Mouse (Mus musculus) gastrocnemius, adult 2 months (tissue): ENCODE data around the gene Clec2l. TPM values are rescaled to one million over a fixed set of nuclear protein-coding genes. Genes with fewer than 3 reads are reported as not detected.
A peak's percentile ranks its signal among the peaks of the same experiment; 100 is the strongest.
"Not testable (repeated sequence)": the region's sequence is repeated elsewhere in the genome, so short reads cannot be mapped to it uniquely, and the experiment has no call there.

Experiments
- DNase-seq: peaks from one replicate; pipeline ENCODE4 v3.0.0; 2022
- H3K27ac ChIP-seq: fragments of 200-600 bp; 2 replicates; pipeline ENCODE4 v1.8.1; 2022; ENCODE audit warnings: mild to moderate bottlenecking
- H3K4me3 ChIP-seq: fragments of 200-600 bp; 2 replicates; pipeline ENCODE4 v1.8.1; 2022; ENCODE audit warnings: mild to moderate bottlenecking, moderate library complexity
- CTCF ChIP-seq: fragments of 200-600 bp; IDR thresholded peaks from 2 replicates; pipeline ENCODE4 v1.8.1; 2022; ENCODE audit warnings: antibody characterized with exemption, mild to moderate bottlenecking, moderate library complexity
- intact Hi-C: fragments of 180-260 bp; cut with DNase I; formaldehyde crosslinking; loops from one replicate; pipeline ENCODE4 v1.15.1; 2025
- total RNA-seq, 2 experiments: library from RNA; stranded (reverse); gene quantifications; 2 replicates each; pipeline ENCODE4 v1.2.3; 2021

Clec2l gene
- total RNA-seq, 2 experiments from 2014 or later: 0.22 TPM; not detected in 1

DNA sequence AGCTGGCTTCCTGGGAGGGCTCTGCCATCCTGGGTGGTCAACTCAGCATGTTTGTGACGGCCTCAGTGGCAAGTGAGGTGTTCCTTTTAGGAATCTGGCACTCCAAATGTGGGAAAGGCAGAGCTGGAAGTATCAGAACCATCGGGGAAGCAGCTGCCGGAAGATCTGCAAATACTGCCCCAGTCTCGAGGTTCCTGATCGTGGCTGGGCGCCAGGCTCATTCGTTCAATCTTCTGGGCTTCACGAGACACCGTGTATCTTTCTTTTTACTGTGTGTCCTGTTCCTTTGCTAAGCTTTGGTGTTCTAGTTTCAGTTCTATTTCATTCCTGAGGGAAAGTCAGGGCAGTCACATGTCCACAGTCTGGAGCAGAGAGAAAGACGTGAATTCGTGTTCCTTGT is 22.5 kb upstream of the Clec2l start:
- Histone ChIP-seq H3K4me3 (peak overlapping the region; percentile 51), H3K27ac (peak overlapping the region; percentile 28)
- intact Hi-C loops: no loop called here
- DNase-seq: no peak
- TF ChIP-seq CTCF: no peak

DNA sequence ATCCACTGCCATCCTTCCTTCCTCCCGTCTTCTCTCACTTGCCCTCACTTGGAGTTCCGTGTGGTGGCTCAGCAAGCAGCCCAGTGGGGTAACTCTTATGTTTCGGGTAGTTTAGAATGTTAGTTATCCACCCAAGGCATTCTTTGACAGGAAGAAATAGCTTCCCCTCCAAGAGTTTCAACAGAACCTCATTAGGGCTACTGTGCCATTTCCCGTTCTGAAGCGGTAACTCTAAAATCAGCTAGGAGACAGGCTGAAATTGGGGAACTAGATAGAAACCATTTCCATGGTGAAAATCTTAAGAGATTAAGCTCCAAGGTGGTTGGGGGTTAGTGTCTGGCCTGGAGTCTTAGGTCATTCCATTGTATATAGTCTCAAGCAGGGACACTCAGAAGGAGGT is 21.6 kb upstream of the Clec2l start:
- H3K27ac ChIP-seq: no peak overlapping the region
- DNase-seq: no peak
- H3K4me3 ChIP-seq: no peak overlapping the region; the same call in 1 of the 2 replicates
- intact Hi-C loops: no loop called here
- TF ChIP-seq CTCF: no peak

DNA sequence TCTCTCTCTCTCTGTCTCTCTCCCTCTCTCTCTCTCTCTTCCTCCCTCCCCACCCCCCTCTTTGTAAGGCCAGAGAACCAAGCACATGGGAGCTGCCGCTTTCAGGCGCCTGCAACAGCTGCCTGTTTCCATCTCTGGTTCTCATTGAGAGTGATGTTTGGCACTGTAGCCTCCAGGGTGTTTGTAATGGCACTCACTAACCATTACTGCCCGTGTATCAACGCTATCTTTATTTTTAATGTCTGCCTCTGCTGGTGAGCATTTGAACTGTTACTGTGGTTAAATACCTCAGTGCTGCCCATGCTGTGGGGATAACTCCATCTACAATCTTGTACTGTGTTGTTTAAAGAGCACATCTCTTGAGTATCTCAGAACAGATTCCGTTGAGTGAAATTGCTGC is 21.2 kb upstream of the Clec2l start:
- intact Hi-C loops: no loop called here
- Histone ChIP-seq H3K4me3 (no peak overlapping the region), H3K27ac (no peak overlapping the region)
- no peak for DNase-seq
- no peak for TF ChIP-seq CTCF

DNA sequence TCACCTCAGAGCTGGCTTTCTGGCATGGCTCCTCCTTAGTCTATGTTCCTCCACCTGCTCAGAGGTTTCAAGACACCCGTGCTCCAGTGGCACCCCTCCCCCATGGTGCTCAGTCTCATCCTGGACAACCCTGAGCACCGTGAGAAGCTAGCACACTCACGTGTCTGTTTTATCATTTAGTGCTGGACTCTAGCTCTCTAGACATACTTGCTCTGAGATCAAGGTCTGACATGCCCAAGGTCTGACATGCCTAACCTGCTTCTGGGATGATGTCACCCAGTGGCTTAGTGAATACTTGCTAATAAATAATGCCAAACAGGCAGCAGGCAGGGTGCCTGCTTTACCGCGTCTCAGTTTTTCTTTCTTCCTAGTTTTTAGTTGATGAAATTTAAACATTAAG is 20.3 kb upstream of the Clec2l start:
- no peak overlapping the region for H3K27ac ChIP-seq
- TF ChIP-seq CTCF: no peak
- intact Hi-C loops: no loop called here
- no peak for DNase-seq
- H3K4me3 ChIP-seq: no peak overlapping the region

DNA sequence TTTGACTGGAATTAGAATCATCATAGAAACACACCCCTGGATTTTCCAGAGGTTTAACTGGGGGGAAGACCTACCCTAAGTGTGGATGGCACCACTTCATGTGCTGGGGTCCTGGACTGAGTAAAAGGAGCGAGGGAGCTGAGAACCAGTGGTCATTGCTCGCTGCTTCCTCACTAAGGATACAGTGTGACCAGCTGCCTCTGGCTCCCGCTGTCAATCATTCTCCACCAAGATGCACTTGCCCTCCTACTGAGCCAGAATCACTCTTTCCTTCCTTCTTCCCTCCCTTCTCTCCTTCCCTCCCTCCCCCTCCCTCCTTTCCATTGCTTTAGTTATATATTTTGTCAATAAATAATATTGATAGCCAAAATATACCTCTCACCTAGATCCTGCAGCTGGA is 19.8 kb upstream of the Clec2l start:
- H3K4me3 ChIP-seq: no peak overlapping the region
- no peak for DNase-seq
- intact Hi-C loops: no loop called here
- no peak for TF ChIP-seq CTCF
- H3K27ac ChIP-seq: no peak overlapping the region

DNA sequence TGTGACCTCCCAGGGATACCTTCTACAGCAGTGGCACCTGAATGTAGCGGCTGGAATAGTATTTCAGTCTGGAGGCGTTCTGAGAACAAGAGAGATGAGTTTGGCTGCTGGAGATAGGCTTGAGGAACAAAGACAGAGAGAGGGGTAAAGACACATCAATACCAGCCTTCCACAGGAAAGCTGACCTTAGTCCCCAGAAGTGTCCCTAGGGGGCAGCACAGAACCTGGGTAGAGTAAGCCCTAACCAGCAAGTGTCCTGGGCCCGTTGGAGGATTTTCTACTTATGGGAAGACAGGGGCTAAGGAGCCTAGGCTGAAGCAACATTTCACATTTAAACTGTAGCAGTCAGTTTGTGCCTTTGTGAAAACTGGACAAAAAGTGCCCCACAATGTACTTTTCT is 13.3 kb upstream of the Clec2l start:
- TF ChIP-seq CTCF: peak; percentile 28; the same call in 1 of the 2 replicates
- Histone ChIP-seq H3K27ac (no peak overlapping the region), H3K4me3 (no peak overlapping the region)
- intact Hi-C loops: no loop called here
- DNase-seq: no peak

DNA sequence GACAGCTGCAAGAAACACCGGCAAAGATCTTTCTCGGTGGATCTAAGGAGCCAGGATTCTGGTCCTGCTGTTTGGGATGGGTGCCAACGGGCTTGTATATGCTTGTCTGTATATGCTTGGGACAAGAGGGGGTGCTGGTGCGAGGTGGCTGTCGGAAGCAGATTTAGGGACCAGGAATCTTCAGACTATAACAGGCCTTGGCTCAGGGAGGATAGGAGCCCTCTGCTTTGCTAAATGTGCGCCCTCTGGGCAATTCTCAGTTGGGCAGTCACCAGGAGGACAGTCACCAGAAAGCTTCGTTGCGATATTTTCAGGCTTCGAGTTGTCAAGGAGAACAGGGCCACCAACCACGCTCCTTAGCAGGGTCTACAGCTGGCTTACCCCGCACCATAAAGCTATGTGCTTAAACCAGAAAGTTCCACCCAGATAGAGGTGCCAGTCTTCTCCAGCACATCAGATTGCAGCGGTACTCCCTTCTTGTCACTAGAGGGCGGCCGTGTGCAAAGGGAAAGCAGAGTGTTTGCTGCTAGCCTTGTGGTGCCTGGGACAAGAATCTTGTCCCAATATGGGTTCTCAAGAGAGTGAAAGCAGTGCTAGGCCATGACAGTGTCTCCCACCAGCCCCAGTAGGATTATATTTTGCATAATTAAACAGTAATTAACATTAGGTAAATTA is 12.5 kb upstream of the Clec2l start:
- intact Hi-C loops: loop anchor here (1.0 to 5.0 kb wide), 2 partner anchors 45 to 417 kb away; no protein-coding TSS in a partner anchor
- peak; percentile 74 for DNase-seq
- peak; percentile 97 for TF ChIP-seq CTCF
- H3K4me3 ChIP-seq: no peak overlapping the region
- H3K27ac ChIP-seq: no peak overlapping the region

DNA sequence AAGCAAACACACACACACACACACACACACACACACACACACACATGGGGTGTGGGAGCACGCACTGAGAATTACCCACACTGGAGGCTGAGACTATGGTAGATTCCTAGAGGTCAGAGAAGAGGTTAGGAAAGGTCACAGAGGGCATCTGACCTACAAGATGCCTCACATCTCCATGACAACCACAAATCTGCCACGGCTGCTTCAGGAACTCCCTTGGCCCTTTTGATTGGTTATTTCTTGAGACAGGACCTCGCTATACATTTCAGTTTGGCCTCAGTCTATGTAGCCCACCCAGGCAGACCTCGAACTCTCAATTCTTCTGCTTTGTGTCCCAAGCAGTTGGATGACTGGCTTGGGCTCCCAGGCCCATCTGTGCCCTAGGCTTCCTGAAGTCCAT is 1.2 kb upstream of the Clec2l start:
- no peak for DNase-seq
- H3K4me3 ChIP-seq: no peak overlapping the region
- TF ChIP-seq CTCF: no peak
- H3K27ac ChIP-seq: no peak overlapping the region
- intact Hi-C loops: no loop called here

DNA sequence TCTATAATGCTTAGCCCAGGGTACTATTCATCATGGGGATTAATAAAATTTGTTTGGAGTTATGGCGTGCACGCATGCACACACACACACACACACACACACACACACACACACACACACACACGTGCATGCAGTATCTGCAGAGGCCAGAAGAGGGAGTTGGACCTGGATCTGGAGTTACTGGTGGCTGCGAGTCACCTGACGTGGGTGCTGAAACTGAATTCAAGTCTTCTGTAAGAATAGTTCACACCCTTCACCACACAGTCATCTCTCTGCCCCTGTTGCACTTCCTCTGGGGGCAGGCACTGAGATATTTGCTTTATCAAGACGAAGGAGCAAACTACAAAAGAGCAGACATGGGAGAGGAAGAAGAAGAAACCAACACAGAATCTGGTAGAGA is 6.7 kb downstream of the Clec2l start:
- no peak for DNase-seq
- TF ChIP-seq CTCF: no peak
- intact Hi-C loops: no loop called here
- Histone ChIP-seq H3K4me3 (no peak overlapping the region), H3K27ac (no peak overlapping the region)

DNA sequence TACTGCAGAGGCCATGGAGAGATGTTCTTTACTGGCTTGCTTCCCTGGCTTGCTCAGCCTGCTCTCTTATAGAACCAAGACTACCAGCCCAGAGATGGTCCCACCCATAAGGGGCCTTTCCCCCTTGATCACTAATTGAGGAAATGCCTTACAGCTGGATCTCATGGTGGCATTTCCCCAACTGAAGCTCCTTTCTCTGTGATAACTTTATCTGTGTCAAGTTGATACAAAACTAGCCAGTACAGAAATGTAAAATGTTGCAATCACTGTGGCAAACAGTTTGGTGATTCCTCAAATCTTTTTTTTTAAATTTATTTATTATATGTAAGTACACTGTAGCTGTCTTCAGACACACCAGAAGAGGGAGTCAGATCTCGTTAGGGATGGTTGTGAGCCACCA is 7.6 kb downstream of the Clec2l start:
- DNase-seq, intact Hi-C loops, H3K4me3 ChIP-seq, H3K27ac ChIP-seq: not testable (repeated sequence)

DNA sequence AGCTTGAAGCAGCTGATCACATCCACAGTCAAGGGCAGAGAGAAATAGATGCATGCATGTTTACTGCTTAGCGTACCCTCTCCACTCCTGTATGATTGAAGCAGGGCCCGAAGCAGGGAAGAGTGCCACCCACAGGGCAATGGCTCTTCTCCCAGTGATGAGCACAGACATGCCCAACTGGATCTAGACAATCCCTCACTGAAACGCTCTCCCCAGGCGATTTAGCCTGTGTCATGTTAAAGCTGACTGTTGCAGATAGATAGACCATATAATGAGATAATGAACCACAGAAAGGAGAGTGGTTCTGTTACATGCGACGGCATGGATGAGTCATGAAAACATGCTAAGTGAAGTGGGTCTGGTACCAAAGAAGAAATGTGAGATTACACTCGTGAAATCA is 8.4 kb downstream of the Clec2l start:
- TF ChIP-seq CTCF: no peak
- H3K27ac ChIP-seq: no peak overlapping the region
- no peak overlapping the region for H3K4me3 ChIP-seq
- intact Hi-C loops: no loop called here
- DNase-seq: no peak

DNA sequence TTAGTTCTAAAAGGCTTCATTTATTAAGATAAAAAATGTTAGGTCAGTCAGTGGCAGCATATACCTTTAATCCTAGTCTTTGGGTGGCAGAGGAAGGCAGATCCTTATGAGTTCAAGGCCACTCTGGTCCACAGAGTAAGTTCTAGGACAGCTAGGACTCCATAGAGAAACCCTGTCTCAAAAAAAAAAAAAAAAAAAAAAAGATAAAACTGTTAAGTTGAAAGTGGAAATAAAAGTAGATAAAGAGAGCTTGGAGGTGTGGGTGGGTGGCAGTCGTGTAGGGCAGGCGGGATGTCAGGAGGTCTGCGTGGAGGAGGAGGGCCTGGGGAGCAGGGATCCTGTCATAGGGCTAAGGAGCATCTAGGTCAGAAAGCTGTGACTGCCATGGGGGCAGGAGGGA is 9.1 kb downstream of the Clec2l start:
- TF ChIP-seq CTCF: no peak
- no peak for DNase-seq
- Histone ChIP-seq H3K4me3 (no peak overlapping the region), H3K27ac (no peak overlapping the region)
- intact Hi-C loops: no loop called here

DNA sequence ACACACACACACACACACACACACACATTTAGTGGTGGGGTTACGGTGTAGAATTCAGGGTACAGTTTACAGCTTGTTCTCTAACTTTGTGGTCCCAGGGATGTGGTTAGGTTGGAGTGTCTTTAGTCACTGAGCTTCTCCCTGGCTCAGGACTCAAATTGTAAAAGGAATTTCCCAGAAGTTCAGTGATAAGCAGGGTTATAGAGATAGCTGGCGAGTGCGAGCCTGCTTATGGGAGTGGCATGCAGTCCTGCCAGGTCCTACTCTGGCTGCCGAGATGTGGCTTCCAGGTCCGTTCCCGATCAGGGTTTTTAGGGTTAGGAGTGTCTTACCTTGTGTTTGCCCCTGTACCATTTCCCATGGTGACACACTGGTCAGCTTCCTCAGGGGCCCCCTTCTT is 13.3 kb downstream of the Clec2l start:
- Histone ChIP-seq H3K27ac (no peak overlapping the region), H3K4me3 (no peak overlapping the region)
- intact Hi-C loops: no loop called here
- no peak for DNase-seq
- TF ChIP-seq CTCF: no peak

DNA sequence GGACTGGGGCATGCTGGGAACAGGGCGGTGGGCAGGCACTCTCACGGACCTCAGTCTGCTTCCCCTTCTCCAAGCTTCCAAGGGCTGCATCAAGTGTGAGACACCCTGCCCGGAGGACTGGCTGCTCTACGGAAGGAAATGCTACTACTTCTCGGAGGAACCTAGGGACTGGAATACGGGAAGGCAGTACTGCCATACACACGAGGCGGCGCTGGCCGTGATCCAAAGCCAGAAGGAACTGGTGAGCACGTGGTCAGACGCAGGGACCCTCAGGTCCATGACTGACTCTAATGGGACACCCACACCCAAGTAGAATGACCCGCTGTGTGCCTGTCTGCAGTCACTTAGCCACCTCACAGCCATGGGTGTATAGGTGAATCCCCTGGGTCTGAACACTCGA is 13.9 kb downstream of the Clec2l start:
- TF ChIP-seq CTCF: no peak
- DNase-seq: no peak
- H3K4me3 ChIP-seq: no peak overlapping the region
- no peak overlapping the region for H3K27ac ChIP-seq
- intact Hi-C loops: no loop called here

DNA sequence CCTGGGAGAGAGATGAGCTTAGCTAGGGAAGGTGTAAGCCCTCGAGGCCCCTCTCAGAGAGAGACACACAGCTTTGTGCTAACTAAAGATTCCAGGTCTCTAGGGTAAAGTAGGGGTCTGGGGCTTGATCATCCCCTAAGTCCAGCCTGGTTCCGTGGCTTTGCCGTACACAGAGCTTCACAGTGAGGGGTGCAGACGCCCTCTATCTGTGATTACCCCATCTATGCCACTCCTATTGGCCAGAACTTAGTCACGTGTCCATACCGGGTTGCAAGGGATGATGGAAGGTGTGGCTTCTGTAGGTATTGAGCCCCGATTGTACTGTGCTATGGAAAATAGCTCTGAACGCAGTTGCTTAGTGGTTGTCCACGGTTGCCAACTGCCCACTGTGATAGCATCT is 14.8 kb downstream of the Clec2l start:
- no peak for DNase-seq
- no peak overlapping the region for H3K4me3 ChIP-seq
- TF ChIP-seq CTCF: no peak
- intact Hi-C loops: no loop called here
- H3K27ac ChIP-seq: no peak overlapping the region
